Mouse (Mus musculus): ENCODE data around the gene Crb1. TPM values are rescaled to one million over a fixed set of nuclear protein-coding genes. Genes with fewer than 3 reads are reported as not detected.

Gene Crb1
- total and polyA plus RNA-seq, 3 experiments = 0.44 TPM; not detected in 2

DNA sequence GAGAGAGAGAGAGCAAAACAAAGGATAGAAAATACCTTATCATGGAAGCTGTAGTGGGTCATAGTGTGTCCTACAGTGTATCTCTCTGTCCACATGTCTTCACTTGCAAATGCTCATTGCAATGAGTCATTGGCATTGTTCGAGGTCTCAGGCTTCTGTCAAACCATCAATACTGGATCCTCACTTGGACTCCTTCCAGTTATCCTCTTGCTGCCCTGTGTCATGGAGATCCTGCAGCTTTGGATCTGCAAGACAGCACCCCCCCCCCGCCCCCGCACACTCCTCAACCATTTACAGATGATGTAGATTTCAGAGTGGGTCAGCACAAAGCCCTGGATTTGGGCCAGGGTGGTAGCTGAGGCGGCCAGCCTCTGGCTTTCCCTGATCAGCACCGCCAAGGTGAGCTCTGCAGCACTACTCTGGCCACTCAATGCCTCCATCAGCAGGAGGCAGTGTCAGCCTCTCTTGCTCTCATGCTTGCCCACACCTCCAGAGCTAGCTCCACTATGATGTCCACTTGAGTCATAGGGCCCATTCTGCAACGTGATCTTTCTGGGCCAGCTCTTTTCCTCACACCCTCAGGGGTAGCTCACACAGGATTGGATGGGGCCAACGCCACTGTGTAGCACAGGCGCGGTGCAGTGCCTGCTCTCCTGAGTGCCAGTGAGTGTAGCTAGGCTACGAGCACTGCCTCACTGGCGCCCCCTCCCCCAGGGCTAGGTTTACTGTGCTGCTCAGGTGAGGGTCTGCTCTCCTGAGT is 2.1 kb upstream of the Crb1 start:
- no peak overlapping the region for H3K4me3 ChIP-seq (ENCODE audit: low read depth, low read length)
- no peak for TF ChIP-seq TAL1 (conservative IDR thresholded peaks at IDR 0.05; ENCODE audit: low read depth, low read length)
- TF ChIP-seq GATA2 (IDR thresholded peaks at IDR 0.05; ENCODE audit: borderline replicate concordance, low read depth, low read length) = no peak
- TF ChIP-seq CTCF (IDR thresholded peaks at IDR 0.05; ENCODE audit: low read depth, low read length) = no peak
- no peak for TF ChIP-seq GATA1 (IDR thresholded peaks at IDR 0.05; ENCODE audit: borderline replicate concordance, low read length)
- no peak for TF ChIP-seq POLR2AphosphoS5 (IDR thresholded peaks at IDR 0.05; ENCODE audit: insufficient replicate concordance, low read depth, low read length)
- peaks cover 12% of the 10 kb centered on the region for H3K27me3 ChIP-seq (ENCODE audit: insufficient read depth, low read length)
- no peak for ATAC-seq (ENCODE audit: extremely low read depth, insufficient number of reproducible peaks, low FRiP score, poor library complexity, severe bottlenecking)
- peaks cover 10% of the 10 kb centered on the region for H3K4me1 ChIP-seq (ENCODE audit: insufficient read depth, low read depth, low read length)
- H3K36me3 ChIP-seq (replicated peaks) = no peaks in the 10 kb centered on the region
- no peak for DNase-seq (ENCODE audit: low spot score)
- H3K9me3 ChIP-seq (replicated peaks) = no peaks in the 10 kb centered on the region

DNA sequence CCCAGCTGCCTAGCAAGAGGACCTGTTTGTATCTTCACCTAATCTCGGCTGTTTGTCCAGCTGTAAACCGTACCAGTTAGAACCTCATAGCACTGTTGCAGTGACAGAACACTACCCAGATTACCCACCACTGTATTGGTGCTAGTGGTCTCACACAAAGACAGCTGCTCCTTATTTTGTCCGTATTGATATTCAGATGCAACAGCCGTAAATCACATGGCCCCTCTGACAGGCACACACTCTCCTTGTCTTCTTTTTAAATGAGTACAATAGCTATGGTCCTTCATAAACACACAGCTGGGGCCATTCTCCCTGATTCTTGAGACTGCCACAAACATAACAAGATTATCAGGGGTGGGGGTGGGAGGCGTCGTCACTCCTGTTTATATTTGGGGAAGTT is 1.0 kb downstream of the Crb1 start:
- TF ChIP-seq GATA2 (IDR thresholded peaks at IDR 0.05; ENCODE audit: borderline replicate concordance, low read depth, low read length) (no peak), GATA1 (IDR thresholded peaks at IDR 0.05; ENCODE audit: borderline replicate concordance, low read length) (no peak), POLR2AphosphoS5 (IDR thresholded peaks at IDR 0.05; ENCODE audit: insufficient replicate concordance, low read depth, low read length) (no peak)

DNA sequence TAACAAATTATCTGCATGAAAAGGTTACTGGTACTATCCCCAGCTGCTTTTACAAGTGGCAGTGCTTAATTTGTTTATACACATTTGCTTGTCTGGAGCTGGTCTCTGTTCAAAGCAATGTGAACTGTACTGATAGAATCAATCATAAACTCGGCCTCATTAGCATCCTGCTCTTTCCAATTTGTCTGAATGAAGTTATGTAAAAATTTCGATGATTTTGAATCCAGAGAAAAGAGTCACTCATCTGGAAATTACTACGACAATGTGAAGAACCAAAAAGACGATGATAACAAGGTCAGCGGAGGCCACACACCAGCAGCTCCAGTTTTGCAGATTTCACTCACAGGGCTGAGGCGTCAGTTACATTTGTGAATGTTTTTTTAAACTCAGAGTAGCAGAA is 5.6 kb downstream of the Crb1 start:
- no peak for TF ChIP-seq TAL1 (conservative IDR thresholded peaks at IDR 0.05; ENCODE audit: low read depth, low read length)
- Histone ChIP-seq H3K36me3 (replicated peaks) (no peaks in the 10 kb centered on the region), H3K9me3 (replicated peaks) (no peaks in the 10 kb centered on the region), H3K4me1 (ENCODE audit: insufficient read depth, low read depth, low read length) (no peaks in the 10 kb centered on the region), H3K27me3 (ENCODE audit: insufficient read depth, low read length) (no peaks in the 10 kb centered on the region), H3K4me3 (ENCODE audit: low read depth, low read length) (no peak overlapping the region)
- DNase-seq (ENCODE audit: low spot score) (no peak), ATAC-seq (ENCODE audit: extremely low read depth, insufficient number of reproducible peaks, low FRiP score, poor library complexity, severe bottlenecking) (no peak)

More for the DNA sequence above, 1.0 kb downstream of the Crb1 start:
- Histone ChIP-seq H3K27me3 (ENCODE audit: insufficient read depth, low read length) (peaks cover 12% of the 10 kb centered on the region), H3K4me1 (ENCODE audit: insufficient read depth, low read depth, low read length) (peaks cover 10% of the 10 kb centered on the region), H3K4me3 (ENCODE audit: low read depth, low read length) (no peak overlapping the region), H3K9me3 (replicated peaks) (no peaks in the 10 kb centered on the region), H3K36me3 (replicated peaks) (no peaks in the 10 kb centered on the region)
- ATAC-seq (ENCODE audit: extremely low read depth, insufficient number of reproducible peaks, low FRiP score, poor library complexity, severe bottlenecking) (no peak), DNase-seq (ENCODE audit: low spot score) (no peak)

DNA sequence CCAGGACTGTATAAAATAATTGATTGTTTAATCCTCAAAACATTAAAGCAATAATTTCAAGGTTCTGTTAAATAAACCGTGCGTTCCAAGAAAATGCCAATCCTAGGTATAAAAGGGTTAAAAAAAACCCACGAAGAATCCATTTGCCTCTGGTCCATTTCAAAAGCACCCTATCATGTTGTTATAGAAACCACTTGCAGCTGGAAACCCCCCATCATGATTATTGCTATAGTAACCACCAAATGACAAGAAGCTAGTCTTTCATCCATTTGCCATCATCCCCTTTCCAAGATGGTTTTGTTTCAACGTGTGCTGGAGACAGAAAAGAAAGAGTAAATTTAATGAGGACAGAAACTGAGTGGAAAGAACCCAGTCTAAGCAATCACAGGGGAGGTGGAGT is 28.3 kb downstream of the Crb1 start:
- TF ChIP-seq GATA1 (IDR thresholded peaks at IDR 0.05; ENCODE audit: borderline replicate concordance, low read length) (no peak), CTCF (IDR thresholded peaks at IDR 0.05; ENCODE audit: low read depth, low read length) (no peak), GATA2 (IDR thresholded peaks at IDR 0.05; ENCODE audit: borderline replicate concordance, low read depth, low read length) (no peak)
- H3K4me3 ChIP-seq (ENCODE audit: low read depth, low read length) = no peak overlapping the region
- no peaks in the 10 kb centered on the region; the same call in 1 of the 2 replicates for H3K4me1 ChIP-seq (ENCODE audit: insufficient read depth, low read depth, low read length)
- no peaks in the 10 kb centered on the region for H3K36me3 ChIP-seq (replicated peaks)
- no peaks in the 10 kb centered on the region; the same call in 1 of the 2 replicates for H3K27me3 ChIP-seq (ENCODE audit: insufficient read depth, low read length)
- no peaks in the 10 kb centered on the region for H3K9me3 ChIP-seq (replicated peaks)
- ATAC-seq (ENCODE audit: extremely low read depth, insufficient number of reproducible peaks, low FRiP score, poor library complexity, severe bottlenecking) = no peak
- DNase-seq (ENCODE audit: low spot score) = no peak

- Histone ChIP-seq H3K36me3 (replicated peaks) (no peaks in the 10 kb centered on the region), H3K9me3 (replicated peaks) (no peaks in the 10 kb centered on the region), H3K4me1 (ENCODE audit: insufficient read depth, low read depth, low read length) (no peaks in the 10 kb centered on the region; the same call in 1 of the 2 replicates), H3K4me3 (ENCODE audit: low read depth, low read length) (no peak overlapping the region), H3K27me3 (ENCODE audit: insufficient read depth, low read length) (no peaks in the 10 kb centered on the region; the same call in 1 of the 2 replicates)
- DNase-seq (ENCODE audit: low spot score) (no peak), ATAC-seq (ENCODE audit: extremely low read depth, insufficient number of reproducible peaks, low FRiP score, poor library complexity, severe bottlenecking) (no peak)
- TF ChIP-seq GATA2 (IDR thresholded peaks at IDR 0.05; ENCODE audit: borderline replicate concordance, low read depth, low read length) (no peak), CTCF (IDR thresholded peaks at IDR 0.05; ENCODE audit: low read depth, low read length) (no peak), TAL1 (conservative IDR thresholded peaks at IDR 0.05; ENCODE audit: low read depth, low read length) (no peak), GATA1 (IDR thresholded peaks at IDR 0.05; ENCODE audit: borderline replicate concordance, low read length) (no peak), POLR2AphosphoS5 (IDR thresholded peaks at IDR 0.05; ENCODE audit: insufficient replicate concordance, low read depth, low read length) (no peak)
These were observed 30.1 kb downstream of the Crb1 start for GRCm38 (mm10) chr1:139346602-139347371.

- Histone ChIP-seq H3K4me1 (ENCODE audit: insufficient read depth, low read depth, low read length) (no peaks in the 10 kb centered on the region; the same call in 1 of the 2 replicates), H3K4me3 (ENCODE audit: low read depth, low read length) (no peak overlapping the region), H3K9me3 (replicated peaks) (no peaks in the 10 kb centered on the region), H3K36me3 (replicated peaks) (no peaks in the 10 kb centered on the region), H3K27me3 (ENCODE audit: insufficient read depth, low read length) (no peaks in the 10 kb centered on the region; the same call in 1 of the 2 replicates)
- ATAC-seq (ENCODE audit: extremely low read depth, insufficient number of reproducible peaks, low FRiP score, poor library complexity, severe bottlenecking) (no peak), DNase-seq (ENCODE audit: low spot score) (no peak)
- TF ChIP-seq TAL1 (conservative IDR thresholded peaks at IDR 0.05; ENCODE audit: low read depth, low read length) (no peak), GATA1 (IDR thresholded peaks at IDR 0.05; ENCODE audit: borderline replicate concordance, low read length) (no peak), CTCF (IDR thresholded peaks at IDR 0.05; ENCODE audit: low read depth, low read length) (no peak), POLR2AphosphoS5 (IDR thresholded peaks at IDR 0.05; ENCODE audit: insufficient replicate concordance, low read depth, low read length) (no peak), GATA2 (IDR thresholded peaks at IDR 0.05; ENCODE audit: borderline replicate concordance, low read depth, low read length) (no peak)
These were observed 30.8 kb downstream of the Crb1 start for GRCm38 (mm10) chr1:139346030-139346601.

Measured in G1E (cell line).